Mouse (Mus musculus) CD4-positive, CD25-positive, alpha-beta regulatory T cell, adult 2 months (primary cell): ENCODE measurements at regions not wholly inside any gene's neighbourhood (a gene's known extent, or its start where the extent isn't known, plus 50 kb on each side); places are given as distances from the start of the nearest gene placed in this dataset.

Source experiments
- DNase-seq: peaks from one replicate; pipeline ENCODE4 v3.0.0-alpha.2; 2012; ENCODE audit warnings: low read depth, low spot score

DNA sequence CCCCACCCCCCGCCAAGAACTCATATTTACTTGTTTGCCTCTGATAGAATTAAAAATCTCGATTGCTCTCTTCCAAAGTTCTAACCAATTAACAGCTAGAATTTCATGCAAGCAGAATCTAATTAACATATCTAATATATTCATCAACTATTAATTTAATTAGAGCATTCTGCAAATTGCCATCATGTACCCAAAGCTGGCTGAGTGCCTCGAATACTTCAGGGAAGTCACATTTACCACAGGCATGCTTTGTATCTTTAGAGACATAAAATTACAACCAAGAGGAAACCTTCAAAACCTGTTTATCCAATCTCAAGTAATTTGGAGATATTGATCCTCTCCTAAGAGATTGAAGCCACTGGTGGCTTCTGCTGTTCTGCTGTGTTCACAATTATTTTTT, 401.6 kb upstream of the Nmur2 start:
- no peak for DNase-seq

DNA sequence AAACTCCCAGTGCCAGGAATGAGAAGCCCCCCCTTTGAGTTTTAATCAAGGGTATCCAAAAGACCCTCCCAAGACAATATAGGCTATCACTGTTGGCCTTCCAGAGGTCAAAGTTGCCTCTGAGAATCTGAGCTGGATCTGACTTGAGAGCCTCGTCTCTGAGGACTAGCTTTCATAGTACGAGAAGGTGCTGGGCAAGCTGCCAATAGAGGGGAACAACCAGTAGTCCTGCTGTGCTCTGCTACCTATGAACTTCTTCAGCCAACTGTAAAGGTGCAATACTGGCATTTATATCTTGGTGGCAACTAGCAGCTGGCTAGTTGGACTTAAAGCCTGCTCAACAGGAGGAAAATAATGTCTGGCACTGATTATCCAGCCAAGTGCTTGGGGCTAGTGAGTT, 400.3 kb upstream of the Nmur2 start:
- no peak for DNase-seq

DNA sequence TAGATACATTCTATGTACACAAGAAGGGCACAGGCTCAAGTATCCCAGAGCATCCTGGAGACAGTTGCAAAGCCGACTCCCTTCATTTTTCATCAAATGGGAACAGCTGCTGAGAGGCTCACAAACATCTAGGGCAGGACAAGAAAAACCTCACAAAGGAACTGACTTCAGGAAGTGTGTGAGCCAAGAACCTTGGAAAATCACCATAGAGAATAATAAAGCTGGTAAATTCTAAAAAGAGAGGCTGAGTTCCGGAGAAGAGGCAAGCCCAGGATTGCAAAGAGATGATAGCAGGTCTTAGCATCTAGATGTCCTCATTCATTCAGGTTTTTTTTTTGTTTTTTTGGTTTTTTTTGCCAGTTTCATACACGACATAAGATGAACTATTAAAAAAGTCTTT, 390.3 kb upstream of the Nmur2 start:
- DNase-seq: no peak

GRCm38 (mm10) chr11:56384761-56385160, 344.0 kb upstream of the Nmur2 start:
- DNase-seq: no peak

DNA sequence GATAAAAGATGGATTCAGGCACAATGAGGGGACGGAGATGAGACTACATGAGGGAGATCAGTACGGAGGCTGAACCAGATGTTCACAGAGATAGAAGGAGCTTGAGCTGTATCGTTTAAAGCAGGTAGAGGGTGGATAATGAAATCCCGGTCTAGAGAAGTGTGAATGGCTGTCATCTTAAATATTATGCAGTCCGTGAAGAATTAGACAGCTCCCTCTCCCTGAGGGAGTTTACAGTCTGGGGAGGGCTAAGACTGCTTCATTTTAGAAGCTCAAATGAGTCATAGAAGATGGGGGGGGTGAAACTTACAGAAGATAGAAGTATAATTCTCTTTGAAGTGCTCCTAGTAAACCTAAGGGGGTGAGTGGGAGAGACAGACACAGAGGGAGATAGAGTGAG, 336.7 kb upstream of the Nmur2 start:
- DNase-seq: no peak

GRCm38 (mm10) chr11:56374329-56374728, 333.5 kb upstream of the Nmur2 start:
- DNase-seq: no peak

GRCm38 (mm10) chr11:56373624-56374023, 332.8 kb upstream of the Nmur2 start:
- DNase-seq: no peak

DNA sequence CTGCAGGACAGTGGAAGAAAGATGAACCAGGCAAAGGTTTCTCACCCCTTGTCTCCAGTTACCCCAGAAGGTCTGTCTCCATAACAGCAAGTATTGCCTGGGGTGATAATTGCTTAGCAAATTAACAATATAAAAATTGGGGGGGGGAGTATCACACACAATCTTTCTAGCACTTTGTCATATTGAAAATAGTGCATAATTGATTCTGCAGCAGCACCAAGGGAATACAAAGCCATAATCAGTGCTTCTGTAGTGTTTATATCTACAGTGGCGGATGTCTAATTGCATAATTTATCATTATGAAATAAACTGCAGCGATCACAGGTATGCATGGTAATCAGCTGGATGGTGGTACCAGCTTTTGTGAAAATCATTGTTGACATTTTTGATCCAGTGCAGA, 316.9 kb upstream of the Nmur2 start:
- DNase-seq: no peak

GRCm38 (mm10) chr11:56351798-56352366, 311.1 kb upstream of the Nmur2 start:
- DNase-seq: no peak

DNA sequence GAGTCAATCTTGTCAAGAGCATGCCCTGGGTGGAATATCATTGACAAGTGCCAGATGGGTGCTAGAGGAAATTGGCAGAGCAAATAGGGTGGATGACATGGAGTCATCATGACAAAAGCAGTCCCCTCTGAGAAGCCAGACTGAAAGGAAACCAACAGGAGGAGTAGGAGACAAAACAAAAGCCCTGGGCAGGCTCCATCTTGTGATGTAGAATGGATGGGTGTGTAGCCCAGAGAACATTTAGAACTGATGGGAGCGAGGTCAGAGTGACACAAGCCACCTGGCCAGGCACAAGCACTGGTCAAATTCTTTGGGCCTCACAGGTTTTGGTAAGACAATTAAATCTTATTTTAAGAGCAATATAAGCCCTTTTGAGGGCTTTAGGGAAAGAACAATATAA, 310.4 kb upstream of the Nmur2 start:
- DNase-seq: no peak

GRCm38 (mm10) chr11:56349766-56350165, 309.0 kb upstream of the Nmur2 start:
- no peak for DNase-seq

- DNase-seq: no peak
Observed at GRCm38 (mm10) chr11:56348408-56348807, 307.6 kb upstream of the Nmur2 start.

- DNase-seq: no peak
Observed at GRCm38 (mm10) chr11:56343083-56343482, 302.3 kb upstream of the Nmur2 start.

DNA sequence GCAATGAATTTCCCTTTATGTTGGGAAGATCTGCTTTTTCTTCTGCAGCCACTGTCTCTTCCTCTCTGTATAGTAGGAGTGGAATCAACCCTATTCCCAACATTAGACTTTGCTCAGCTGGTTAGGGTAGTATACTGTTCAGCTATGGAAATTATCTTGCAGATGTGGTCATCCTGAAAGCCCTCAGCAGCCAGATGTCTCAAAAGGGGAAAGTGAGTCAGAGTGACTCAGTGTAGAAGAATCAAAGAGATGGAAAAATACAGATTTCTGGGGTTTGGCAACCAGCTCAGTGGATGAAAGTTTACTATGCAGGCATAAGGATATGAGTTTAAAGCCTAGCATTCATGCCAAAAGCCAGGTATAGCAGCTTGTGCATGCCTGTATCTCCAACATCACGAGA, 300.9 kb upstream of the Nmur2 start:
- no peak for DNase-seq

DNA sequence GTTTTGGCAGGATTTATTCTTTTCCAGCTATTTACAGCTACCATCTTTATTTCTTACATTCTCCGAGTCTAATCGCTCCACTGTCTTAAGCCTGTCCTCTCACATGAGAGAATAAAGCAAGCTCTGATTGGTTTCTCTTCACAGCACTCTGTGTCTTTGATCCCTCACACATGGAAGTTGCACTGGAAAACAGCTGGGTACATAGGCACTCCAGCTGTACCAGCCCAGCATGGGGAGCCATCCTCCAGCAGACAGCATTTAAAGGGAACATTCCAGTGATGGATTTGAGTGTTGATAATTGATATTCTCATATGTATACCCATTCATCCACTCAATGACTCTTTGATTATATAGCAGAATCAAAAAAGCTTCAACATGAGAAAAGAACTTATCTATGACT, 300.2 kb upstream of the Nmur2 start:
- no peak for DNase-seq

DNA sequence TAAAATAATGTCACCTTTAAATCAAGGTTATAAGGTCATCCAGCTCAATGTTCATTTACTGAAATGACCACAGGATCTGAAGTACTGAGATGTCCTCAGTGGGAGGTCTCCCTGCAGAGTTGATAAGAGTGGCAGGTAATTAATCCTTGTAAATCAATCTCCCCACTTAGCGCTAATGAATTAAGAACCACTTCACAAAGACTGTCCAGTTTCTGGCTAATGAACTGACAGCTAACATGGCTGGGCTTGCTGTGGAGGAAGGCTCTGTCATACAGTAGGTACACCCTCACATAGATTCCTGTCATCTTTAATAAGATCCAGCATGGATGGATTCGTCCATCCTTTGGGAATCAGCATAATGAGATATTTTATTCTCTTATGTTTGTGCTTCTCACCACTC, 297.7 kb upstream of the Nmur2 start:
- DNase-seq: no peak

DNA sequence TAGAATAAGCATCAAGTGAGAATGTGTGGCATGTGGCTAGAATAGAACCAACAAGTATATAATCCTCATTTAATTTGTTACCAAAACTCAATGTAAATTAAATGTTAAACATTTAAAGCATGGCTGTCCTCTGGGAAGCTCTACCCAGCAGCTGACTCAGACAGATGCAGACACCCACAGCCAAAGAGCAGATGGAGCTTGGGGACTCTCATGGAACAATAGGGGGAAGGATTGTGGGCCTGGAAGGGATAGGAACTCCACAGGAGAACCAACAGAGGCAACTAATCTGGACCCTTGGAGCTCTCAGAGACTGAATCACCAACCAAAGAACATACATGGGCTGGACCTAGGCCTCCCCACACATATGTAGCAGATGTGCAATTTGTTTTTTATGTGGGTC, 295.1 kb upstream of the Nmur2 start:
- DNase-seq: no peak

GRCm38 (mm10) chr11:56320293-56320692, 279.5 kb upstream of the Nmur2 start:
- DNase-seq: no peak

DNA sequence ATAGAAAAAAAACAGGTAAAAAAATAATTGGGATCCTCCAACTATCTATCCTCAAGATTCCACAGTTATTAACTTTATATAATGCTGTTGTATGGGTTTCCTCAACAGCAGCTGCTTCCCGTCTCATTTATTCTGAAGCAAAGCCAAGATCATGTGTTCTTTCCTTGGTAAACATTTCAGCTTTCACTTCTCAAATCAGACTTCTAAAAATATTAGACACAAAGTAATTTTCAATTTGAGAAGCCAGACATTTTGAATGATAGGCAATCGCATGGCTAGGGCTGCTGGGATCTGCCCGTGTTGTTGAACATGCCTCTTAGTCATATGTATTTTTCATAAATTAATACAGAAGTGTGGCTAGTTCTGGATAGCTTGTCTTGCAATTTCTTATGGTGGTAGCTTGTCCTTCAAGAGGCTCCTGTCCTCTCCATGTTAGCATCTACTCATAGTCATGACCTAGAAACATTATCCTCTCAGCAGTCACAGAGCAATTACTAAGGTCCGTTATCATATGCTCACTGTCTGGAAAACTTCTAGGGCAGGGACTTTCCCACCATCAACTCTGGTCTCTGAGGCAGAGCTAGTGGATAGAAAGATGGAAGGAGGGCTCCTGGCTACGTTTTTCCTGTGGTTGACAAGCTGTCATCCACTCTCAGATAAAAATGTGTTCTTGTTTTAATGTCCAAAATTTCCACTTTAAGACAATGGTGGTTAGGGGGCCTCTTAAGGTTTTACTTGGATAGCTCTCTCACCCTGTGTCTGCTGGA, 274.6 kb upstream of the Nmur2 start:
- DNase-seq: no peak

DNA sequence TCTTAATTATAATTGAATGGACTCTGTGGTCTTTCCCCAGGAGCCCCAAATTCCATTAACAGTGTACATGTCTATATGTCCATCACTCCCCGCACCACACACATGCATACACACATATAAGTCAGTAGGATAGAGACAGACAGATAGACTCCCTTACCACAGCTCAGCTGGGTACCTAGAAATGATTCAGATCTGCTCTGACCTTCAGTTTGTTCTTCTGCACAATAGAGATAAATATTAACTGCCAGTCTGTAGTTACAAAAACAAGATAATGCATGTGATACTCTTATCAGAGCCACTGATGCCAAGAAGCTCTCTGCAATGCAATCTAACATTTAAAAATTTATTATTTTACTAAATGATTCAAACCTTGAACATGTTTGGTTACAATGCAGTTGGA, 268.7 kb upstream of the Nmur2 start:
- DNase-seq: no peak

DNA sequence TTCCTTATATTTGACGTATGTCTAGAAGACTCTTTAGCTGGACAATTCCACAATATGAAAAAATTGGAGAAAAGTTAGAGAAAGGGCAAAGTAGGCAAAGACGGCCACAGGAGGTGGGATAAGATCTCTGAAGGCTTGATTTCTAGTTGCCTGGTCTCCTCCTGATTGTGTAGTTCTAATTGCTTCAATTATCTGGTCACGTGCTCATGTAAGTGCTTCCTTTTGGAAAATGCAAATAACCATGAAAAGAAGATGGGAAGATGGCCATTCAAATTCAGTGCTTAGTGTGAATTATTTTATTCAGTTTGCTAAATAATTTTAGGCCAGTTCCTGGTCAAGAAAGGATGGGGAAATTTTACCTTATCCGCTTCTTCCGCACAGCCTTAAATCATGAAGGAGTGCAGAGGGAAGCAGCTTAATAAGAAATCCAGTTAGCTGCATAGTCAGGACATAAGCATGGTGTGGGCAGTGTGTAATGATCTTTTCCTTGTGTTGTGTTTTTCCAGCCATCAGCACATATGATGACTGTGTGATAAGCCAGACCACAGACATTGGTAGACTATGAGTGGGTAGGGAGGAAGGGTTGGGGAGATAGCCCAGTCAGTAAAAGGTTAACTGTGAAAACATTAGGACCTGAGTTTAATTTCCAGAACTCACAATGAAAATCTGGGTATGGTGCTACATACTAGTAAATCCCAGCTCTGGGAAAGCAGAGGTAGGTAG, 267.7 kb upstream of the Nmur2 start:
- no peak for DNase-seq

- no peak for DNase-seq
Observed at GRCm38 (mm10) chr11:56307051-56307450, 266.2 kb upstream of the Nmur2 start.
